Mouse (Mus musculus): ENCODE results near the gene Sys1. TPM values are rescaled to one million over a fixed set of nuclear protein-coding genes. Genes with fewer than 3 reads are reported as not detected.
A peak's percentile ranks its signal among the peaks of the same experiment; 100 is the strongest.

Sys1 gene
- total RNA-seq, 2 experiments from 2014 or later = 21.2 to 21.9 TPM

- intact Hi-C loops (cut with DNase I) = no loop called here
- no peak for DNase-seq
Observed at GRCm38 (mm10) chr2:164448921-164449320, 7.8 kb upstream of the Sys1 start.

- intact Hi-C loops (cut with DNase I) = no loop called here
- DNase-seq = no peak
Observed at GRCm38 (mm10) chr2:164449341-164450042, 7.3 kb upstream of the Sys1 start.

- peak; percentile 63 to 74 for DNase-seq
- intact Hi-C loops (cut with DNase I) = no loop called here
Observed at GRCm38 (mm10) chr2:164452000-164452676, 4.6 kb upstream of the Sys1 start.

DNA sequence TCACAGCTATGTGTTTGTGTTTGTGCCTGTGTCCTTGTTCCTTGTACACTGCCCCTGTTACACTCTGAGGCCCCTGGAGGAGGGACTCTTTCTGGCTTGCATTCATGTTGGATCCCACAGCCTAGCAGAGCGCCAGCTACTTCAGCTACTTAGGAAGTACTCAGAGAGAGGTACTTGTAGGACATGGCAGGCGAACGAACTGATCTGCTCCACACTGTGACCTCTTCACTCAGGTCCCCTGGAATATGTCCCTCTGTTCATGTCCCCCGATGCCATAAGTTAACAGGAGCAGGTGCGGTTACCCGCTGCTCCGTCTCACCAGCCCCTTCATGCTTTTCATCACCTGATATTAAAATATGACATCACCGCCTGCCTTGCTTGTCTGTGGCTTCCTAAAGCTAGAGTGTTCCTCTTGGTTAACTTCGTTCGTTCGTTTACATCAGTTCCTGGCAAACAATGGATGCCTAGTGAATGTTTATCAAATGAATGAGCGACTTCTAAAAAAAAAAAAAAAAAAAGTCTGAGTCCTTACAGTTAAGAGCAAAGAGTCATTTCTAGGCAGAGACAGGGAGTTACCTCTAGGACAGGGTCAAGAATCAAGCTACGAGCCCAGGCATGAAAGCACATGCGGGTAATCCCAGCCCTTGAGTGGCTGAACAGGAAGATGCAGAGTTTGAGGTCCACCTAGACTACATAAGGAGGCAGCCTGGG is 3.6 kb upstream of the Sys1 start:
- intact Hi-C loops (cut with DNase I) = no loop called here
- peak in 1 of 2 experiments; percentile 45 for DNase-seq

DNA sequence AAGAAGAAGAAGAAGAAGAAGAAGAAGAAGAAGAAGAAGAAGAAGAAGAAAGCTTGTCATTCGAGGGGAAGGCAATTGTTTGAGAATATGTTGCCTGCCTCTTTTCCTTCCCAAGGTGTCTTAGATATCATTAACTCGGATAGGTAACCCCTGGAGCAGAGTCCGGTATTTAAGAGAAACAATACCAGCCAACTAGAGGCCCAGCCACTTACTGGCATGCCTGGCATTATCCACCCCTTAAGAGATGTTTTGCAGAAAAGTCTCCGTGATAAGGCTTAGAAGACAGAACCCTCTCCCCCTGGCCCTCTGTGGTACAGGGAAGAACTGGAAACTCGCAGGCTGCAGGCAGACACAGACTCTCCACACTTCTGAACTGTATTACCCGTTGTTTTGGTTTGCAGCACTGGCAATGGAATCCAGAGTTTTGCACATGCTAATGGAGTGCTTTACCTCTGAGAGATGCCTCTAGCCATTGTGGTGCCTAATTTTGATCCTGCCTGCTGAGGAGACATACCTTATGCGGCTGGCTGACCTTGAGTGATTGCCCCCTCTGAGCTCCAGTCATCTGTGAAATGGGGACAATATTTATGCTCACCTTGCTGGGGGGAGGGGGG is 2.8 kb upstream of the Sys1 start:
- no peak for DNase-seq
- intact Hi-C loops (cut with DNase I) = no loop called here

DNA sequence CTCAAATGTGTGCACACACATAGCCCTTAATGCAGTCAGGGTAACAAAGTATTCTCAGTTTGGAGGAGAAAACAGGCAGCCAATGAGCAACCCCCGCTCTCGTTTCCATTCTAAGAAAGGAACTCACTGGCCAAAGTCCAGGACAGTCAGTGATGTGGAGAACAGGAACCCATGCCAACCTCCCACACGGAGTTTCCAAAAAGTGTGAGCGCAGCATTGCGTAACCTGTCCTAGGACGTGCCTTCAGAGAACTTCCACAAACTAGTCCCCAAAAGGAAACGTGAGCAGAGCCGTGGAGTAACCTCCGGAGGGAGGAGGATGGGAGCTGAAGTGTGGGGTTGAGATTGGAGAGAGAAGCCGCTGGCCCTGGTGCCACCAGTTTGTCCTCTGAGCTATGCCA is 1.9 kb upstream of the Sys1 start:
- peak; percentile 79 to 81 for DNase-seq
- intact Hi-C loops (cut with DNase I) = no loop called here

- intact Hi-C loops (cut with DNase I) = loop anchor here (2.0 kb wide), 1 partner anchor 39 kb away; no protein-coding TSS in a partner anchor
Observed at GRCm38 (mm10) chr2:164455421-164456190, 1.2 kb upstream of the Sys1 start.

DNA sequence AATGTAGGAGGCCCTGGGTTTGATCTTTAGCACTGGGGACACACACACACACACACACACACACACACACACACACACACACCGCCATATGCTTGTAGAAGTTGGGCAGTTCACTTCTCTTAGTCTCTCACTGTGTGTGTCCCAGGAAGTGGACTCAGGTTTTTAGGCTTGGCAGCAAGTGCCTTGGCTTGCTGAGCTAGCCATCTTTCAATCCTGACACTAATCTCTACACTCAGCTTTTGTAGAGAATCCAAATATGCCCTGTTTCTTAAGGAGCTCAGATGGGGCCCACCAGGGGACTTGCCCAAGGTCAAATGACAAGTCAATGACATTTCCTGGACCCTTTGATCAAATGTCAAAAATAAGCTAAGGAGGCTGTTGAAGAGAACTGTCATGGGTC is 351 bp upstream of the Sys1 start:
- DNase-seq = no peak
- intact Hi-C loops (cut with DNase I) = loop anchor here (2.0 kb wide), 1 partner anchor 40 kb away; no protein-coding TSS in a partner anchor

More at GRCm38 (mm10) chr2:164455421-164456190, 1.2 kb upstream of the Sys1 start:
- peak; percentile 62 to 63 for DNase-seq

DNA sequence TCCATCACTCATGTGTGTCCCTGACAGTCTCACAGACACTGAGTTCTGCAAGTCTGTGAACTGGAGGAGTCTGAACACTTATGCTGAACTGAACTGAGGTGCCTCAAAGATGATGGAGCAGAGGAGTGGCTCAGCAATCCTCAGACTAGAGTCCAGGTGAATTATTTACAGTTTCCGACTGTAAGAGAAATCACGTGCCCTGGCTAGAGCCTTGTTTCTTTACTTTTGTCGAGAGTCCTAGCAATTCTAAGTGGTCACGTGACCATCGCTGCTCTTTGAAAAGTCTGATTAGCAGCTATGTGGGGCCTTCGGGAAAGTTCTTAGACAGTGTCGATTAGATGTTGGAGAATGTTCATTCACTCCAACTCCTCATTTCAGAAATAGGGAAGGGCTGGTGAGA is 1.2 kb downstream of the Sys1 start:
- intact Hi-C loops (cut with DNase I) = loop anchor here (2.0 kb wide), 1 partner anchor 41 kb away; no protein-coding TSS in a partner anchor
- no peak for DNase-seq

GRCm38 (mm10) chr2:164458535-164458934 is 1.8 kb downstream of the Sys1 start:
- intact Hi-C loops (cut with DNase I) = no loop called here
- DNase-seq = no peak

DNA sequence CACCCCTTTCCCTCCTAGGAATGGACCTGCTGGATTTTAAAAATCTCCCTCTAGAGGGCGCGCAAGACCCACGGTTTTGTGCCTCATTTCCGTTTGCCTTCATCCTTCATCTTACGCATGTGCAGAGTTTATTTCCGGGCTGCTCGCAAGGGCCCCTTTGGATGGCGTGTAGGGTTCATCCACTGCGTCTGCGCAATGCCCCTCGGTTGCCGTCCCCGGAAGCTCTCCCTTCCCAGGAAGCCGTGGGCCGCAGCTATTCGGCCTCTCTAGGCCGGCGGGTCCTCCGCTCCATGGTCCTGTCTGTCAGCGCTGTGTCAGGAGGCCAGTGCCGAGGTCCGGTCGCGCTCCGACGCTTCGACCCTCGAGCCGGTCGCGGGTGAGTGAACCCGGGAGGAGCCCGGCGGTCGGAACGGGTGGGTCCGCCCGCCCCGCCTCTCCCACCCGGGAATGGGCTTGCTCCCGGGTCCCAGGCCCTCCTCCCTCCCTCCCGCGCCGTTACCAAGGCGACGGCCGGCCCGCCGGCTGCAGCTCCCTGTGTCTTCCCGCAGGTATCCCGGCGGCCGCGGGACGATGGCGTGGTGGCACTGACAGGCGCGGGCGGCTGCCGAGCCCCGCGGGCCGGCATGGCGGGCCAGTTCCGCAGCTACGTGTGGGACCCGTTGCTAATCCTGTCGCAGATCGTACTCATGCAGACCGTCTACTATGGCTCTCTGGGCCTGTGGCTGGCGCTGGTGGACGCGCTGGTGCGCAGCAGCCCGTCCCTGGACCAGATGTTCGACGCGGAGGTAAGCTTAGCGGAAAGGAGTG is 4.2 kb downstream of the Sys1 start, which contains the start of gene Gm20458:
Gene Gm20458, plus strand, starts transcription at position 223 of the 807 bp plus-strand sequence.
- DNase-seq = peak; percentile 94 to 95
- intact Hi-C loops (cut with DNase I) = loop anchor here (2.0 kb wide), 1 partner anchor 58 kb away; no protein-coding TSS in a partner anchor

- intact Hi-C loops (cut with DNase I) = no loop called here
- no peak for DNase-seq
Observed at GRCm38 (mm10) chr2:164465161-164465560, 8.4 kb downstream of the Sys1 start.

DNA sequence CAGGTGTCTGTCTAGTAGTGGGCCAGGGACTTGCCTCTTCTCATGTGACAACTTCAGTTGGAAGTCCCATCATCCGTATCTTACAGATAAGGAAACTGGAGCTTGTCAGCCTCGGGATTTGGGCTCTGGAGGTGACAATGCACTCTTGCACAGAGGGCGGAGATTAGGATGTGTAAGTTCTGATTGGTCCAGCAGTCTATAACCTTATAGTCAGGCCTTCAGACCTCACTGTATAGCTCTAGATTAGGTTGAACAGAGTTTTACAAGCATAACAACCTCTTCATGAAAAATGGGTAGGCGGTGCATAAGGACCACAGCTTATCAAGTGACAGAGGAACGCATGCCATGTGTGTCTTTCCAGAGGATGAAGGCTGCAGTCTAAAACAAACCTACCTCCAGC is 10.0 kb downstream of the Sys1 start:
- no peak for DNase-seq
- intact Hi-C loops (cut with DNase I) = no loop called here

DNA sequence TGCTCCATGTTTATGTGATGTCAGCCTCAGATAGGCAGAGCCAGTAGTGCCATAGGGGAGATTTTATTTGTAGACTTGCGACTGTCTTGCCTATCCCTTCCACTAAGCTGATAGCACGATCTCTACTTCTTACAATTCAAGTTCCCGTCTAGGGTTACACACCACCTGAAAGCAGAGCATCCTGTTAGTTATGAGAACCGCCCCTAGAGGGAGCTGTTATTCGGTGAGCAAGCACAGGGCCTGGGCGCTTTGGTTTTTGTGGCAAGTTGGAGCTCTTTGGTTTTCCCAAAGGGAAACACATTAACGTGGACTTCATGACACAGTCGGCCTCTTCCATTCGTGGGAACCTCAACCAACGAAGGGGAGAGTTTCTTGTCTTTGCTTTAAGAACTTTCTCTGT is 13.5 kb downstream of the Sys1 start:
- intact Hi-C loops (cut with DNase I) = loop anchor here (1.0 kb wide), 1 partner anchor 48 kb away; no protein-coding TSS in a partner anchor

GRCm38 (mm10) chr2:164473624-164474023 is 16.9 kb downstream of the Sys1 start, which contains the start of gene Trp53tg5:
TSS of gene Trp53tg5 (minus strand) at chr2:164473724.
- DNase-seq = no peak
- intact Hi-C loops (cut with DNase I) = no loop called here

More for the DNA sequence above, 13.5 kb downstream of the Sys1 start:
- peak; percentile 55 to 76 for DNase-seq

- DNase-seq = peak; percentile 45 to 67
- intact Hi-C loops (cut with DNase I) = loop anchor here (2.0 kb wide), 1 partner anchor 23 kb away; no protein-coding TSS in a partner anchor
Observed at GRCm38 (mm10) chr2:164485681-164486257, 29.0 kb downstream of the Sys1 start, which contains the start of gene Dbndd2. TSS of gene Dbndd2 (plus strand) at chr2:164486106.

- intact Hi-C loops (cut with DNase I) = no loop called here
- peak; percentile 78 to 87 for DNase-seq
Observed at GRCm38 (mm10) chr2:164486258-164487114, 29.7 kb downstream of the Sys1 start.

All from heart, postnatal 14 days (tissue).